Mouse (Mus musculus) cerebellum, postnatal 10 days (tissue): ENCODE results near the gene Mars2.

Source experiments
- DNase-seq, 2 experiments: peaks; one replicate each; pipeline ENCODE4 v3.0.0; 2021; ENCODE audit warnings: mixed read lengths in 2 of 2

Gene Mars2

GRCm38 (mm10) chr1:55224111-55224510, 12.9 kb upstream of the Mars2 start:
- DNase-seq, result peak; percentile 70 to 77

GRCm38 (mm10) chr1:55225398-55225797, 11.6 kb upstream of the Mars2 start:
- DNase-seq, result no peak

- peak; percentile 48 to 53 for DNase-seq
Observed at GRCm38 (mm10) chr1:55226011-55226857, 10.7 kb upstream of the Mars2 start, which contains the start of gene Rftn2. TSS of gene Rftn2 (minus strand) at chr1:55226782.

GRCm38 (mm10) chr1:55227376-55227775, 9.6 kb upstream of the Mars2 start:
- no peak for DNase-seq

- DNase-seq, result no peak
Observed at GRCm38 (mm10) chr1:55228256-55228884, 8.6 kb upstream of the Mars2 start.

GRCm38 (mm10) chr1:55234910-55235520, 2.0 kb upstream of the Mars2 start:
- DNase-seq, result peak in 1 of 2 experiments; percentile 10

- DNase-seq, result no peak
Observed at GRCm38 (mm10) chr1:55236487-55236886, 490 bp upstream of the Mars2 start.

- DNase-seq, result peak; percentile 49 to 57
Observed at GRCm38 (mm10) chr1:55237643-55238161, 725 bp downstream of the Mars2 start.

- DNase-seq, result peak; percentile 12 to 25
Observed at GRCm38 (mm10) chr1:55238496-55238895, 1.5 kb downstream of the Mars2 start.

GRCm38 (mm10) chr1:55239237-55239636, 2.3 kb downstream of the Mars2 start:
- peak; percentile 57 to 60 for DNase-seq

- no peak for DNase-seq
Observed at GRCm38 (mm10) chr1:55246374-55246773, 9.4 kb downstream of the Mars2 start.

- no peak for DNase-seq
Observed at GRCm38 (mm10) chr1:55264385-55264784, 27.4 kb downstream of the Mars2 start.

GRCm38 (mm10) chr1:55265447-55265846, 28.5 kb downstream of the Mars2 start:
- no peak for DNase-seq

GRCm38 (mm10) chr1:55279081-55279480, 42.1 kb downstream of the Mars2 start:
- DNase-seq, result no peak
